Mouse (Mus musculus): ENCODE data around the gene C2cd4d.

Gene C2cd4d

GRCm38 (mm10) chr3:94362138-94362537 lies at the start of gene C2cd4d:
TSS of gene C2cd4d (plus strand) at chr3:94362438.
- no peak for DNase-seq (ENCODE audit: extremely low read depth, low read depth, low spot score)

GRCm38 (mm10) chr3:94328681-94329080 lies 33.6 kb upstream of the C2cd4d start:
- DNase-seq (ENCODE audit: extremely low read depth, low read depth, low spot score): no peak

DNA sequence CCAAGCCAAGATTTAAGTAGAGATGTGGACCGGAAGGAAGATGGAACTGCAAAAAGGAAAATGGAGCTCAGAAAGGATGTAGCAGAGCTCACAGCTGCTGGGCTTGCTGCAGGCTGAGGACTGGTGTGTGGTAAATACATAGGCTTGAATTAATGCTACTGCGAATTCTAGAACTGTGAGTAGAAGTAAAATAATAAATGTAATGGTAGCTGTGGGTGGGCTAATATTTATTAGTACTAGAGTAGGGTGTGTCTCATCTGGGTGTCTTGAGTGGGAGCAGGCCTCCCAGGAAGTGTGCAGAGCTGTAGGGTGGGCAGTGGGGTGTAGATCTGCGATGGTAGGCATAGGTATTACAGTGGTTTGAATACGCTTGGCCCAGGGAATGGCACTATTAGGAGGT lies 27.8 kb upstream of the C2cd4d start:
- DNase-seq (ENCODE audit: extremely low read depth, low read depth, low spot score): no peak

DNA sequence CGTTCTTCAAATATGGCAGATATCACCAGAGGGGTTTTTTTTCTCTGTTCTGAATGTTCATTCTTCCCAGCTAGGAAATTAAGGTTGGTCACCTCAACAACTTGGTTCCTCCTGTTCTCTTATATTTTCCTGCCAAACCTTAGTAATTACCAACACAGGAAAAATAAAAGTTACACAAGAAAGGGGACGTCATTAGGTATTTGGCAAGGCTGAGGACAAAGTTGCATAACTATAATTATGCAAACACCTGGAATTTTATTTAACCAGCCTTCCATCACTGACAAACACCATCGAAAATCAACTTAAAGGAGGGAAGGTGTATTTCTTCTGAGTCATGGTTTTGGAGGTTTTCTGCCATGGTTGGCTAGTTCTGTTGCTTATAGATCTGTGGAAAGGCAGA lies 23.7 kb upstream of the C2cd4d start:
- DNase-seq (ENCODE audit: extremely low read depth, low read depth, low spot score): no peak

- no peak for DNase-seq (ENCODE audit: extremely low read depth, low read depth, low spot score)
Measured at GRCm38 (mm10) chr3:94341959-94342422, 20.2 kb upstream of the C2cd4d start, which contains the start of gene Them5. TSS of gene Them5 (plus strand) at chr3:94342099.

- no peak for DNase-seq (ENCODE audit: extremely low read depth, low read depth, low spot score)
Measured at GRCm38 (mm10) chr3:94342552-94342951, 19.7 kb upstream of the C2cd4d start.

GRCm38 (mm10) chr3:94344182-94344581 lies 18.1 kb upstream of the C2cd4d start:
- peak; percentile 75 for DNase-seq (ENCODE audit: extremely low read depth, low read depth, low spot score)

- DNase-seq (ENCODE audit: extremely low read depth, low read depth, low spot score): peak; percentile 83
Measured at GRCm38 (mm10) chr3:94344897-94345296, 17.3 kb upstream of the C2cd4d start.

GRCm38 (mm10) chr3:94348146-94348545 lies 14.1 kb upstream of the C2cd4d start:
- no peak for DNase-seq (ENCODE audit: extremely low read depth, low read depth, low spot score)

DNA sequence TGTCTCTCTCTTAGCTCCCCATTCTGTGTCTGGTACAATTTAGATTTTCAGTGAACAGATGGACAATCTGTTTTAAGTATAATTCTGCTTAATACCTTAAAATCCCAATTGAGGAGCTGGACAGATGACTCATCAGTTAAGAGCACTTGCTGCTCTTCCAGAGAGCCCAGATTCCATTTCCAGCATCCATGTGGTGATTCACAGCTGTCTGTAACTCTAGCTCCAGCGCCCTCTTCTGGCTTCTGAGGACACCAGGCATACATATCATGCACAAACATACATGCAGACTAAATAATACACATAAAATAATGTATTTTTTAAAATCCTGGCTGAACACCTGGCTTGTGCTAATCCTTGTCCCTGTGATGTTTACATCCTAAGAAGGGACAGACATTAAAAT lies 1.4 kb upstream of the C2cd4d start:
- DNase-seq (ENCODE audit: extremely low read depth, low read depth, low spot score): no peak

DNA sequence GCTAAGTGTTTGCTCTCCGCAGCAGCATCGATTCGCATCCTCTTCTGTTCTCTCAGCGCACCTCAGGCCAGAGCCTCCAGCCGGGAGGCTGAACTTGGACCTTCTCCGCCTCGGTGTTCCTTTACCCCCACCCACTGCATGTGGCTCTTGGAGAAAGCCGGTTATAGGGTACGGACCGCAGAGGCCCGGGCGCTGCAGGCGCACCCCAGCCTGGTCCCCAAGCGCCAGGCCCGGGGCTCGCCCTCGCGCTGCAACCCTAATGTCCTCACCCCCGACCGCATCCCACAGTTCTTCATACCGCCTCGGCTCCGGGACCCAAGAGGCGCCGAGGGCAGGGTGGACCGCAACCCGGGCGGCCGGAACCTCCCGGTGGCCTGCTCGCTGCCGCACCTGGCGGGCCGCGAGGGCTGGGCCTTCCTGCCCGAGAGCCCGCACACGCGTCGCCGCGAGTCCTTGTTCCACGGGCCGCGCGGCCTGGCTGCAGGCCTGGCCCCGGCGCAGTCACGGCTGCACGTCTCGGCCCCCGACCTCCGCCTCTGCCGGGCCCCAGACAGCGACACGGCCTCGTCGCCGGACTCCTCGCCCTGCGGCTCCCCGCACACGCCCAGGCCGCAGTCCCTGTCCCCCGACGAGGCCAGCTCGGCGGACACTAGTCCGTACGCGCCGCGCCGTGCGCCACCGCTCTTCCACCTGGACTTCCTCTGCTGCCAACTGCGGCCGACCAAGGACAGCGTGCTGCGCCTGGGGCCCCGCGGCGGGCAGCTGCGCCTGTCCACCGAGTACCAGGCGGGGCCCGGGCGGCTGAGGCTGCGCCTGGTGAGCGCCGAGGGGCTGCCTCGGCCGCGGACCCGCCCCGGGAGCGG lies 1.3 kb downstream of the C2cd4d start:
- no peak for DNase-seq (ENCODE audit: extremely low read depth, low read depth, low spot score)

DNA sequence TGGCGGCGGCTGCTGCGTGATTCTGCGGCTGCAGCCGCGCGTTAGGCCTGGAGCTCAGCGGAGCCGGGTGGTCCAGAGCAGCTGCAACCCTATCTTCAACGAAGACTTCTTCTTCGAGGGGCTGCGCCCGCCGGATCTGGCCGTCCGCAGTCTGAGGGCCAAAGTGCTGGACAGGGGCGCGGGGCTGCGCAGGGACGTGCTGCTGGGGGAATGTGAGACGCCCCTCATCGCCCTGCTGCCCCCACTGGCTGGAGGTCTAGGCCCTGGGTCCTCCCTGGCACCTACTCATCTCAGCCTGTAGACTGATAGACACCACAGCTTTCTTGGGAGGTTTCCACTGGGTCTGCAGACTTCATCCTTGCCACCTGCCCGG lies 1.9 kb downstream of the C2cd4d start:
- no peak for DNase-seq (ENCODE audit: extremely low read depth, low read depth, low spot score)

DNA sequence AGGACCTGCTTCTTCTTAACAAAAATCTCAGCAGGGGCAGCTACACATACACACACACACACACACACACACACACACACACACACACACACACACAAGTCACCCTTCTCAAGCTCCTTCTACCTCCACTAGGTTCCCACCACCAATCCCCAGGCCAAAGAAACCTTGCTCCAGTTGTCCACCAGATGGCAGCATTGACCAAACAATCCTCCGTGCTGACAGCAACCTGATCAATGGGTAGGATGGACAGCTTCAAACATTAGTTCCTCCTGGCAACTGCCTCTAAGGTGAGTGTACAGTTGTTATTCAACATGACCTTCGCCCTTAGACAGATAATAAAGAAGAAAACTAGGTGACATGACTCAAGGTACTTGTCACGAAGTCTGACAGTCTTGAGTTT lies 4.5 kb downstream of the C2cd4d start:
- no peak for DNase-seq (ENCODE audit: extremely low read depth, low read depth, low spot score)

DNA sequence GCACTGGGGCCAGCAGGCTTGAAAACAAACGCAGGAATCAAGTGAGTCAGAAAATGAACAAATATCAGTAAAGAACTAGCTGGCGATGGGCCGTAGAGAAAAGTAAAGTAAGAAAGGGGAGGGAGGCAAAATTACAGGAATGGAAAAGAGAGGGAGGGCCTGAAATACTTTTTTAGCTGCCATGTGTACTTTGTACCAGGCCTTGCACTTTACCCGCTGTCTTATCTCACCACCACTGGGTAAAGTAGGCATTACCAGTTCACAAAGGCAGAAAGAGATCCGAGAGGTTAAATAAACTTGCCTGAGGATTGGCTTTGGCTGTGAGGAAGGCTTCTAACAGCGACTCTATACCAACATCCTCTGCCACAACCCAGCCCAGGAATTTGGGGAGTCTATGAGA lies 5.3 kb downstream of the C2cd4d start:
- DNase-seq (ENCODE audit: extremely low read depth, low read depth, low spot score): no peak

DNA sequence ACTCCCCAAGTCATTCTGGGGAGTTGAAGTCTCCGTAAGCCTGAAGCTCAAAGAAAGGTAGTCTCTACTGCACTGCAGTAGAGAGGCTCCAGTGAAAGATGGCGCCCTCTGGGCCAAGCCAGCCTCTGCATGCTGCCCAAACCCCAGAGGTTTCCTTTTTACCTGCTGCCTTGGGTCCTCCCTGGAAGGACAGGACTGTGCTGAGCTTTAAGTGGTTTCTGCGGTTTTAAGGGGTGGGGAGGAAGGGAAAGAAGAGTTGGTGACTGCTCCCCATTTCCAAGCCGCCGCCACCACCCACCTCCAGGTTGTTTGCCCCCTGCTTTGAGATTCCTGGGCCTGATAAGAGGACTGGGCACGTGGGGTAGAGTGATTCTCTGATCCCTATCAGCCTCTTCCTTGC lies 6.4 kb downstream of the C2cd4d start:
- DNase-seq (ENCODE audit: extremely low read depth, low read depth, low spot score): no peak

DNA sequence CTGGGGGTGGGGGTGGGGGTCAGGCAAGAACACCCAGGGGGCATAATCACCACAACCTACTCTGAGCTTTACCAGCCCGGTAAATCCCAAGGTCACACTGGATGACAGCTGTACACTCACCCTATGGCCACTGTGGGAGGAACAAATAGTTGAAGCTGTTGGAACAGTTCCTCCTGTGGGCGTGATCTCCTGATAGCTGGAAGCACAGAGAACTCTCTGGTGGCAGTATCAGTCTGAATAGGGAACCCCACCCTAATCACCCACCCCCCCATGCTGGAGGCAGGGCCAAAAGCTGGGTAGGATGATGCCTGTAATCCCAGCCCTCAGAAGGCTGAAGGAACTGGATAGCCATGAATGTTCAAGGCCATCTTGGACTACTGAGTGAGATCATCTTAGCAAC lies 7.5 kb downstream of the C2cd4d start:
- no peak for DNase-seq (ENCODE audit: extremely low read depth, low read depth, low spot score)

GRCm38 (mm10) chr3:94371637-94372036 lies 9.4 kb downstream of the C2cd4d start:
- DNase-seq (ENCODE audit: extremely low read depth, low read depth, low spot score): peak; percentile 39

GRCm38 (mm10) chr3:94372038-94372437 lies 9.8 kb downstream of the C2cd4d start:
- DNase-seq (ENCODE audit: extremely low read depth, low read depth, low spot score): no peak

- DNase-seq (ENCODE audit: extremely low read depth, low read depth, low spot score): no peak
Measured at GRCm38 (mm10) chr3:94372641-94373040, 10.4 kb downstream of the C2cd4d start, which contains the start of gene Rorc. TSS of gene Rorc (plus strand) at chr3:94372794.

- no peak for DNase-seq (ENCODE audit: extremely low read depth, low read depth, low spot score)
Measured at GRCm38 (mm10) chr3:94373090-94373489, 10.9 kb downstream of the C2cd4d start.

GRCm38 (mm10) chr3:94373597-94374011 lies 11.4 kb downstream of the C2cd4d start:
- DNase-seq (ENCODE audit: extremely low read depth, low read depth, low spot score): no peak

GRCm38 (mm10) chr3:94374636-94375035 lies 12.4 kb downstream of the C2cd4d start:
- no peak for DNase-seq (ENCODE audit: extremely low read depth, low read depth, low spot score)

DNA sequence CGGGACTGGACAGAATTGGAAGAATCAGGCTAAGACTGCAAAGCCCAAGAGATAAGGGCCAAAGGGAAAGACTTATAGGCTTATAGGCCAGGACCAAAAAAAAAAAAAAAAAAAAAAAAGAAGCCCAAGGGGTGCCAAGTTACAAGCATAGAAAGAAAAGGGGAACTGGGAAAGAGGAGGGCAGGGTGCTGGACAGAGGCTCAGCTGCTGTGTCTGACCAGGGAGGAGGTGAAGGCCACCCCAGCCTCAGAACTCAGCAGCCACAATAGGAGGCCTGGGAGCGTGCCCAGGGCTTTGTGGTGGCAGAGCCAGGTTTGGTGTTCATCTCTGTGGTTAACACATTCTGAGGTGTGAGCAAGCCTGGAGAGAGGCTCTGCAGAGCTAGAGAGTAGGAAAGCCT lies 12.9 kb downstream of the C2cd4d start:
- no peak for DNase-seq (ENCODE audit: extremely low read depth, low read depth, low spot score)
